Mouse (Mus musculus): ENCODE measurements at regions not wholly inside any gene's neighbourhood (a gene's known extent, or its start where the extent isn't known, plus 50 kb on each side); places are given as distances from the start of the nearest gene placed in this dataset.

GRCm38 (mm10) chr13:54888021-54888420 lies 61.2 kb upstream of the Unc5a start:
- H3K36me3 ChIP-seq (ENCODE audit: control insufficient read depth, insufficient read depth, low read length): no peaks in the 10 kb centered on the region
- H3K4me3 ChIP-seq (ENCODE audit: low read depth, low read length): no peak overlapping the region

GRCm38 (mm10) chr13:54889684-54890399 lies 59.4 kb upstream of the Unc5a start:
- no peak overlapping the region for H3K4me3 ChIP-seq (ENCODE audit: low read depth, low read length)
- DNase-seq (ENCODE audit: low spot score): no peak

More at GRCm38 (mm10) chr13:54888021-54888420, 61.2 kb upstream of the Unc5a start:
- Histone ChIP-seq H3K4me2 (no peak overlapping the region), H3K9me3 (ENCODE audit: control insufficient read depth, low read length) (no peaks in the 10 kb centered on the region), H3K4me1 (replicated peaks; ENCODE audit: control insufficient read depth, insufficient read depth, low read length) (no peaks in the 10 kb centered on the region), H3K9ac (ENCODE audit: low read depth, low read length) (no peak overlapping the region), H3K27ac (ENCODE audit: low read depth, low read length) (no peak overlapping the region), H3K27me3 (replicated peaks; ENCODE audit: control insufficient read depth, insufficient read depth, low read length) (peaks cover 11% of the 10 kb centered on the region)
- DNase-seq (ENCODE audit: low spot score) (no peak), ATAC-seq (replicated peaks; ENCODE audit: low FRiP score) (no peak)
- 45% methylated on average over 5 of the region's 5 CpGs for WGBS

GRCm38 (mm10) chr13:54892572-54892971 lies 56.6 kb upstream of the Unc5a start:
- Histone ChIP-seq H3K27me3 (replicated peaks; ENCODE audit: control insufficient read depth, insufficient read depth, low read length) (no peaks in the 10 kb centered on the region), H3K27ac (ENCODE audit: low read depth, low read length) (no peak overlapping the region), H3K4me3 (ENCODE audit: low read depth, low read length) (no peak overlapping the region), H3K9ac (ENCODE audit: low read depth, low read length) (no peak overlapping the region), H3K9me3 (ENCODE audit: control insufficient read depth, low read length) (no peaks in the 10 kb centered on the region), H3K4me1 (replicated peaks; ENCODE audit: control insufficient read depth, insufficient read depth, low read length) (no peaks in the 10 kb centered on the region), H3K4me2 (no peak overlapping the region), H3K36me3 (ENCODE audit: control insufficient read depth, insufficient read depth, low read length) (no peaks in the 10 kb centered on the region)
- no peak for ATAC-seq (replicated peaks; ENCODE audit: low FRiP score)
- no peak for DNase-seq (ENCODE audit: low spot score)
- WGBS: 44% methylated on average over 1 of the region's 1 CpGs

More at GRCm38 (mm10) chr13:54889684-54890399, 59.4 kb upstream of the Unc5a start:
- H3K9ac ChIP-seq (ENCODE audit: low read depth, low read length): no peak overlapping the region
- H3K27ac ChIP-seq (ENCODE audit: low read depth, low read length): no peak overlapping the region
- 65% methylated on average over 8 of the region's 8 CpGs for WGBS
- no peaks in the 10 kb centered on the region for H3K4me1 ChIP-seq (replicated peaks; ENCODE audit: control insufficient read depth, insufficient read depth, low read length)
- ATAC-seq (replicated peaks; ENCODE audit: low FRiP score): no peak
- no peaks in the 10 kb centered on the region for H3K36me3 ChIP-seq (ENCODE audit: control insufficient read depth, insufficient read depth, low read length)
- peaks cover 11% of the 10 kb centered on the region; the same call in 1 of the 2 replicates for H3K27me3 ChIP-seq (replicated peaks; ENCODE audit: control insufficient read depth, insufficient read depth, low read length)
- H3K9me3 ChIP-seq (ENCODE audit: control insufficient read depth, low read length): no peaks in the 10 kb centered on the region
- H3K4me2 ChIP-seq: no peak overlapping the region

- WGBS: 51% methylated on average over 7 of the region's 7 CpGs
- H3K9me3 ChIP-seq (ENCODE audit: control insufficient read depth, low read length): no peaks in the 10 kb centered on the region
Measured at GRCm38 (mm10) chr13:54893651-54894050, 55.6 kb upstream of the Unc5a start.

GRCm38 (mm10) chr13:54895981-54896380 lies 53.2 kb upstream of the Unc5a start:
- H3K27ac ChIP-seq (ENCODE audit: low read depth, low read length): no peak overlapping the region
- no peak overlapping the region for H3K4me3 ChIP-seq (ENCODE audit: low read depth, low read length)
- no peaks in the 10 kb centered on the region for H3K36me3 ChIP-seq (ENCODE audit: control insufficient read depth, insufficient read depth, low read length)
- no peak overlapping the region for H3K4me2 ChIP-seq
- H3K9me3 ChIP-seq (ENCODE audit: control insufficient read depth, low read length): no peaks in the 10 kb centered on the region
- no peak overlapping the region for H3K9ac ChIP-seq (ENCODE audit: low read depth, low read length)
- no peaks in the 10 kb centered on the region for H3K4me1 ChIP-seq (replicated peaks; ENCODE audit: control insufficient read depth, insufficient read depth, low read length)
- DNase-seq (ENCODE audit: low spot score) (no peak), ATAC-seq (replicated peaks; ENCODE audit: low FRiP score) (no peak)
- H3K27me3 ChIP-seq (replicated peaks; ENCODE audit: control insufficient read depth, insufficient read depth, low read length): no peaks in the 10 kb centered on the region
- WGBS: 71% methylated on average over 5 of the region's 5 CpGs

More at GRCm38 (mm10) chr13:54893651-54894050, 55.6 kb upstream of the Unc5a start:
- H3K4me3 ChIP-seq (ENCODE audit: low read depth, low read length): no peak overlapping the region
- no peak overlapping the region for H3K9ac ChIP-seq (ENCODE audit: low read depth, low read length)
- no peaks in the 10 kb centered on the region for H3K4me1 ChIP-seq (replicated peaks; ENCODE audit: control insufficient read depth, insufficient read depth, low read length)
- no peak overlapping the region for H3K4me2 ChIP-seq
- ATAC-seq (replicated peaks; ENCODE audit: low FRiP score) (no peak), DNase-seq (ENCODE audit: low spot score) (no peak)
- H3K27me3 ChIP-seq (replicated peaks; ENCODE audit: control insufficient read depth, insufficient read depth, low read length): no peaks in the 10 kb centered on the region
- H3K36me3 ChIP-seq (ENCODE audit: control insufficient read depth, insufficient read depth, low read length): no peaks in the 10 kb centered on the region
- no peak overlapping the region for H3K27ac ChIP-seq (ENCODE audit: low read depth, low read length)
